Mouse (Mus musculus) erythroblast, adult 5-6 weeks (primary cell): ENCODE results near the gene Plcd3. TPM values are rescaled to one million over a fixed set of nuclear protein-coding genes. Genes with fewer than 3 reads are reported as not detected.
A peak's percentile ranks its signal among the peaks of the same experiment; 100 is the strongest.

Source experiments
- ATAC-seq: replicated peaks from 2 replicates; pipeline ENCODE4 v1.8.0; 2016; ENCODE audit warnings: moderate number of reproducible peaks, mild to moderate bottlenecking, moderate TSS enrichment, inconsistent platforms; ENCODE audit not compliant: poor library complexity, low FRiP score, severe bottlenecking
- total RNA-seq, 2 experiments: library from RNA; stranded (forward) in 1 of 2; stranded (reverse) in 1 of 2; fragments of 150-400 nt in 1 of 2; fragments of 200-764, 138-1000 nt in 1 of 2; gene quantifications; 2 replicates each; pipeline versions ENCODE4 v1.2.3 to v1.2.4; 2015 to 2017; ENCODE audit warnings: low replicate concordance in 2 of 2

Gene Plcd3
- total RNA-seq, 2 experiments from 2014 or later, result 1.0 TPM; not detected in 1

DNA sequence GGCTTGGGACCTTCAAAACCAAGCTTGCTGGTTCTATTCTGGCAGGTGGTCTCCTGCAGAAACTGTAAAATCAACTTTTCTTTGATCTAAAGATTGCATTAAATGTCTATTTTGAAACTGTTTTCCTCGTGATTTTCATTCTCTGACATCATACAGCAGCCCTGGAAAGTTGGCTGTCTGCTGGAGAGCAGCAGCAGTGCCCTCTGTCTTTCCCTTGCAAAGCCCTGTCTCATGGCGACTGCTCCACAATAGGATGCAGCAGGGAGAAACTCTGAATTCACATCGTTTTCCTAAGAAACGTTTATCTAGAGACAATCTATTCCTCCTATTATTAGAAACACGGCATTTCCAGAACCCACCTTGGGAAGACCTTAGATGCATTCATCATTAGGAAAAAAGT lies 18.2 kb upstream of the Plcd3 start:
- no peak for ATAC-seq

DNA sequence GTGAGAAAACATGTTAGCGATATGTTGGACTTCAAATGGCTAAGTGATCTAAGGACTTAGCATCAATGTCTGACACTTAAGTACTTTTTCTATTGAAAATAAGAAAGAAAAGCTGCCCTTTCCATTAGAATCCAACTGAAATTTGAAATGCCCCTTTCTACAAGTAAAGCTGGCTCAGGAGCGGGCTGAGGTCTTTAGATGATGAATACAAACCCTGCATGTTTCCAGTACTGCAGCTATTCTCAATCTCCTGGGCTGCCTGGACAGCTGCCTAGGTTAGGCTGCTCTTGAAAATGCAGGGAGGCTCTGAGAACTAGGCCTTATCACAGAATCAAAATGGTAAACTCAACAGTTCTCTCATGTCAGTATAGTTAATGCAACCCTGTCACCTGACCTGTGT lies 17.4 kb upstream of the Plcd3 start:
- no peak for ATAC-seq

DNA sequence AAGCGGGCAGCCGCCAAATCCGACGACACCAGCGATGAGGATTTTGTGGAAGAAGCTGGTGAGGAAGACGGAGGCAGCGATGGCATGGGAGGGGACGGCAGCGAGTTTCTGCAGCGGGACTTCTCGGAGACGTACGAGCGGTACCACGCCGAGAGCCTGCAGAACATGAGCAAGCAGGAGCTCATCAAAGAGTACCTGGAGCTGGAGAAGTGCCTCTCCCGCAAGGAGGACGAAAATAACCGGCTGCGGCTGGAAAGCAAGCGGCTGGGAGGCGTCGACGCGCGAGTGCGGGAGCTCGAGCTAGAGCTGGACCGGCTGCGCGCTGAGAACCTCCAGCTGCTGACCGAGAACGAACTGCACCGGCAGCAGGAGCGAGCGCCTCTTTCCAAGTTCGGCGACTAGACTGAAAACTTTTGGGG lies 16.1 kb upstream of the Plcd3 start:
- 0 out of 2 replicates have a peak, but pooled peaks have one; percentile 12 for ATAC-seq

DNA sequence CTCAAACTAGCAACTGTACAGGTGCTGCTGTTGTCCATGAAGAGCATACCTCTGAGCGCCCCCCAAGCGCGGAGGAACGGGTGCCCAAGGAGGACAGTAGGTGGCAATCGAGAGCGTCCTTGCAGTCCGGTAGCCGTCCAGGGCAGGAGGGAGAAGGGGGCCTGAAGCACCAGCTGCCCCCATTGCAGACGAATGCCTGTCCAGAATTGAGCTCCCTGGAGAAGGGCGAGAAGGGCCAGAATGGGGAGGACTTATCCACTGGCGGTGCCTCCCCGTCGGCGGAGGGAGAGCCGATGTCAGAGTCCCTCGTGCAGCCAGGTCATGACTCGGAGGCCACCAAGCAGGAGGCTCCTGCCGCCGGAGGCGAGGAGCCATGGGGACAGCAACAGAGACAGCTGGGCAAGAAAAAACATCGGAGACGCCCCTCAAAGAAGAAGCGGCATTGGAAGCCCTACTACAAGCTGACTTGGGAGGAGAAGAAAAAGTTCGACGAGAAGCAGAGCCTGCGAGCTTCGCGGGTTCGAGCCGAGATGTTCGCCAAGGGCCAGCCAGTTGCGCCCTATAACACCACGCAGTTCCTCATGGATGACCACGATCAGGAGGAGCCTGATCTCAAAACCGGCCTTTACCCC lies 15.6 kb upstream of the Plcd3 start:
- ATAC-seq, result peak; percentile 64

DNA sequence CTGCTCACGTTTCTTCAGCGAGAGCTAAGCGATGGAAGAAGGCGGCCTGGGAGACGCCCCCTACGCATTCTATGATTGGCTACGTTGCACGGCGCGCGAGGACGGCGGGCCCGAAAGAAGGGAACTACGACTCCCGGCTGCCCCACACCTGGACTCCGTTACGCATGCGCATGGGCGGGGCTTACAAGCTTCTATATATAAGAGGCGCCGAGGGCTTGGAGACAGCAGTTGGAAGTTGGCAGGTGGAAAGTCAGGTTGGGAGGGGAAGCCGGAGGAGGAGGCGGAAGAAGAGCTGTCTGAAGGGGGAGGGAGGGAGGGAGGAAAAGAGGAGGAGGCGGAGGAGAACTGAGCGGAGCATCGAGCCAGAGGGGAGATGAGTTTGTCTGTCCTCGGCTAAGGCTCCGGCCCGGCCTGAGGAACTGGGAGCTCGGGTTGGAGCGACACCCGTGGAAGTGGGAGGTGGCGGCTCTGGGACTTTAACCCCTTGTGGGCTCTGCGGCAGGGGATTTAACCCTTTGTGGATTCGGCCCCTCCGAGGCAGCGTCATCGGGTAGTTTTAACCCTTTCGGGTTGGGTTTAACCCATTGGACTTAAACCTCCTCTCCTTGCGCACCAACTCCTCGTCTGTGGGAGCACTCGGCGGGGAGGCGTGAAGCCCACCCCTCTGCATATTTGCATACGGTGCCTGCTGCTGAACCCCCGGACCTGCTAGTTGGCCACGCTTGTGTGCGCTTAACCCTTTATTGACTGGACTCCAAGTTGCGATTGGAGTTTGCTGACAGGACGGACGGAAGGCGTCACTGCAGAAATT lies 14.8 kb upstream of the Plcd3 start, which contains the start of gene Hexim1:
Hexim1 (plus strand) TSS at position 224 of the 811 bp plus-strand sequence.
- ATAC-seq, result peak; percentile 84

DNA sequence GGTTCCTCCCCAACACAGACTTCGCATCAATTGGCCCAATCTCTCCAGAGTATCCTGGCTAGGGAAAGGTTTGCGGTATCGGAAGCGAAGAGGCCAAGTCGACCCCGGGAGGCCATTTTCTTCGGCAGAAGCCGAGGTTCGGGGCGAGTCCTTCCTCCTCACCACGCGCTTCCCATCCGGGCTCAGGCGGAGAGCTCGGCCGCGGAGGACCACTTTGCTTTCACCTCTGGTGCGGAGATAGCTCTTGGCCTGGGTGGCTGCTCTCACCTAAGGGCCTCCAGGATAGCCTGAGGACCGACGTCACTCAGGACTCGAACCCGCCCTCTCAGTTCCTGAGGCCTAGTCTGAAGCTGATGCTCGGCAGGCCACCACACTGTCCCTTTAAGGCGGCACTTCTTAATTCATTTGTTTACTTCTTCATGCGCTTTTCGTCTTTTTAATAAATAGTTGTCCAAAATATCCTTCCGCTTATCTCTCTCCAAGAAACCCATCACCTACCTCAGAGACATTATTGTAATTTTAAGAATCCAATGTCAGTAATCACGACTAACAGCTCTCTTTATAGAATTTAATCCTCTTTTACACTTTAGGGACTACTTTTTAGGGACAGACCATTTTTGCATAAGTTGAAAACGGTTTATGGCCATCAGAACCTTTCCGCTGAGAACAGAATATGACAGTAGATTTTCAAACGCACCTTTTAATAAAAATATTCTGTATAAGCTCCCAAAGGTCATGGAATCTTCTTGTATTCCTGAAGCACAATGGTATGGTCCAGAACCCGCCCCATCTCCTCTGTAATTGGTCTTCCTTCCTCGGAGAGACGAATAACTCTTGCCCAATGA lies 13.9 kb upstream of the Plcd3 start:
- peak; percentile 62 for ATAC-seq

DNA sequence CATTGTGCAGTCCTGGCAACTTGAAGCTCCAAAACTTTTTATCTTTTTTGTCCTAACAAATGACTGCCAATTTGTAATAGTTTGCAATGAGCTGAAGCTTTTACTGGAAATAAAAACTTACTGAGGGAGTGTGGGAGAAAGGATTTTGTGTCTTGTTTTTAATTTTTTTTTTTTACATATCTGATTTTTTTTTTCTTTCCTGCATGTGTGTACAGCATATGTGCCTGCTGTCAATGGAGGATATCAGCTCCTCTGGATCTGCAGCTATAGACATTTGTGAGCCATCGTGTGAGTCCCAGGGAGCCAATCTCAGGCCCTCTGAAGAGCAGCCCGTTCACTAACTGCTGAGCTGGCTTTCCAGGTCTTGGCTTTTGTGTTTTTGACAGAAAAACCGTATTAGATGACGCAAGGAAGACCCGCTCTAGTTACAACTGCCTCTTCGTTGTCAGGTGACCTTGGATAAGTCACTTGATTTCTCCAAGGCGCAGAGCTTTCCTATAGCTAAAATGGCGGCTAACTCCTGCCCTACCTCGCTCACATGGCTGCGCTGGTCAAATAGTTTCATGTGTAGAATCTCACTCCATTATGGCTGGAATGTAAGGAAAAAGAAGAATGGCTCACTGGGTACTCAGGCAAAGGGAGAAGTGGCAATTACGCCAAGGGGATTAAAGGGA lies 12.9 kb upstream of the Plcd3 start:
- ATAC-seq, result no peak

DNA sequence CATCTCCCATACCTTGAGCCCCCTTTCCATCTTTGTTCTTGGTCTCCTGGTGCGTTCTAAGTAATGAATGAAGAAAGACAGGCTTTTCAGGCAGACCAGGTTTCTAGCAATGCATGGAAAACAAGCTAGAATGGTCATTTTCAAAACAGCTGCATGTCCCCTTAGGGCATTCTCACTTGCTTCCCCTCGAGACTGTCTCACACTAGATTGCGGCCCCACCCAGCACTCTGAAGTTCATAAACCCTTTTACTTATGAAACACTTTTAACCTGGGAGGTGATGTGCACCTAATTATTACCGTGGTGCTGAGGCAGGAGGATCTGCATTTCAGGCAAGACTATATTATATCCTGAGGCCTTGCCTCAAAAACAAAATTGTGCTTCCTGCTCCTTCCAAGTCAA lies 12.3 kb upstream of the Plcd3 start:
- ATAC-seq, result no peak

DNA sequence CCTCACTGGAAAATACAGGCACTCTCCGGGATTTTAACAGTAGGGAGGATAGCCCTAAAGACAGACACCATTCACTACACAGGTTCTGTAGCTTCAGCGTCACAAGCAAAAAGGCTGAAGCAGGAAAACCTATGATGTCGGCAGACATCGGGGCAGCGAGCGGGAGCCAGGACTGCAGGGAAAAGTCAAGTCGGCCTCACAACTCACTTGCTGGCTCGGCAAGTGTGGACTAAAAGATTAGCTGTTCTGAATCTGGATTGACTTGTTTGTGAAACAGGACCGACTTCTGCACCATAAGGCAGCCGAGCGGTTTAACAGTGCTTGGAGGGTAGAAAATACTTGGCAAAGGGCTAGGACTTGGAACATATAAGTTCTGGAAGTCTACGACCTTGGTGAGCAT lies 11.5 kb upstream of the Plcd3 start:
- no peak for ATAC-seq

DNA sequence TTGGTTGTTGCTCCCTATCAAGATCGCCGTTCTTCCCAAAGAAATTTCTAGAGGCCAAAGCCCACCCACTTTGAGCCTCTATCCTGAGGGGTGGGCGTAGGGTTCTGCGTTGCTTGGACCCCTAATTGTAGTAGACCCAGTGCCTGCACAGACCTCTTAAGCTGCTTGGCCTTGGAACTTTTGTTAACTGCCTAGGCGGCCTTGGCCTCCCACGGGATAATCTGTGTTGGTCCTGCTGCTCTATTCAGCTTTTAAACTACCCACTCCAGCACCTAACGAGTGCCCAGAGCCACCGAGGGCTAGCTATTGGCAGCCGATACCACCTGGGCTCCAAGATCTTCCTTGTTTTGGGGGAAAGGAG lies 11.1 kb upstream of the Plcd3 start:
- no peak for ATAC-seq

DNA sequence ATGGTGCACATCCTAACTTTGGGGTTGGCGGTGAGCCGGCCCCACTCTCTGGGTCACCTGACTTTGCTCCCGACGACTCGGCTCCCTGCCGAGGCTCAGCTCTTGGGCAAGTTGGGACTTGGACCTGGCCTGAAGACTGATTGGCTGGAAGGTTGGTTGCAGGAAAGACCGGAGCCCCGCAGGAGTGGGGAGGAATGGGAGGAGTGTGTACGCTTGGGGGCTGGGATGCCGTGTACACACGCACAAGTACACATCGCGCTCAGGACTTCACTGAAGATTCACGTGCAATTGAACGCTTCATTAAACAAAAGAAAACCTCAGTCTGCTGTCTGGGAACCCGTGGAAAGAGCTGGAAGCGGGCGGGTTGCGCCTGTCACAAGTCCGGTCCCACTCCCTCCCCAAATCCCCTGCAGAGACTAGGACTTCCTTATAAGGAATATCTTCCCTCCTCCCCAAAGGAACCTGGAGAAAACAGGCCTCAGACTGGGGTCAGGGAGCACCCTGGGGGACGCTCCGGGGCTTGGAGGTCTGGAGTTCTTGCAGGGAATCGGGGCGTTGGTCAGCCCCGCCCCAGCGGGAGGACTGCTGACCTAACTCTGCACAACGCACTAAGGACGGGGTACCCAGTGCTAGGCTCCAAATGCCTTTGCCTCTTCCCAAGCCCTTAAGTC lies 10.6 kb upstream of the Plcd3 start:
- no peak for ATAC-seq

DNA sequence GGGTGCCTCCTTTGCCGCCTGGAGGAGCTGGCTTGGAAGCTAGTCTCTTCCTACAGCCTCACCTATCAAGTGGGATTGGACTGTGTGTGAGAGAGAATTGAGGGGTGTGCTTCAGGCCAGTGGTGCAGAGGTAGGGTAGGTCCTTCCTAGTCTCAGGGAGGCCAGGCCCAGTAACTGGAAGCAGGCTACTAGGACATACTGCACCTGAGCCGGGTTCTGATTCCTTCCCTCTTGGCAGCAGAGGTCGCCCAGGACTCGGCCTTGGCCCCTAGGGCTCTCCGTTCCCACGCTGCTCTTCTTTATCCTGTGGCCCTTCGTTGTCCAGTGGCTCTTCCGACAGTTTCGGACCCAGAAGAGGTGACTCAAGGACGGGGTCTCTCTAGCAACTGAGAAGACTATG lies 9.8 kb upstream of the Plcd3 start:
- ATAC-seq, result no peak

DNA sequence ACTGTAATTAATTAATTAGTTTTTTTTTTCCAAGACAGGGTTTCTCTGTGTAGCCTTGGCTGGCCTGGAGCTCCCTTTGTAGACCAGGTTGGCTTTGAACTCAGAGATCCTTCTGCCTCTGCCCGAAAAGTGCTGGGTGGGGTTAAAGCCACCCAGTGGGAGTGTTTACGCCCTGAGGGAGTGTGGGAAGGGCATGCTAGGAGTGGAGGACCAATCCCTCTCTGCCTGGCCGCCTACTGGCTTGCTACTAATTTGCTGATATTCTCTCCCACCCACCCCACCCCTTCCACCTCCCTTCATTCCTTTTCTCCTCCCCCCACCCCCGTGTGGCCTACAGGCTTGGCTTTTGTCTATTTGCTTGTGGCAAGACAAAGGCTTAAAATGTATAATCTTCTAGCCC lies 4.9 kb upstream of the Plcd3 start:
- ATAC-seq, result no peak

DNA sequence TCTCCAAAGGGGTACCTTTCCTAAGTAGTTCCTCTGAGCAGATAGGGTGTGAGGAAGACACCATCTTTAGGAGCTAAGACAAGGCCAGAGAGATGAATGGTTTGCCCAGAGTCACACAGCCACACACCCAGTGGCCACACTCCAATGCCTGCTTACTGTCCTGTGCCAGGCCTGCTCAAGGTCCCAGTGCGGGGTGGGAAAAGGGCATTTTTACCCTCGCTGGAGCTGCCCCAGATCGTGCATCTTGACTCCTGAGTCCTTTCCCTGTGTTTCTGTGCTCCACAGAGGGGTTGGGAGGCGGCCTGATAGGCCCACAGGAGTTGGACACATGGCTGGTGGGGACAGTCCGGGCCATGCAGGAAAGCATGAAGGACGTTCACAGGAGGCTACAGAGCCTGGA lies 4.4 kb upstream of the Plcd3 start:
- no peak for ATAC-seq

DNA sequence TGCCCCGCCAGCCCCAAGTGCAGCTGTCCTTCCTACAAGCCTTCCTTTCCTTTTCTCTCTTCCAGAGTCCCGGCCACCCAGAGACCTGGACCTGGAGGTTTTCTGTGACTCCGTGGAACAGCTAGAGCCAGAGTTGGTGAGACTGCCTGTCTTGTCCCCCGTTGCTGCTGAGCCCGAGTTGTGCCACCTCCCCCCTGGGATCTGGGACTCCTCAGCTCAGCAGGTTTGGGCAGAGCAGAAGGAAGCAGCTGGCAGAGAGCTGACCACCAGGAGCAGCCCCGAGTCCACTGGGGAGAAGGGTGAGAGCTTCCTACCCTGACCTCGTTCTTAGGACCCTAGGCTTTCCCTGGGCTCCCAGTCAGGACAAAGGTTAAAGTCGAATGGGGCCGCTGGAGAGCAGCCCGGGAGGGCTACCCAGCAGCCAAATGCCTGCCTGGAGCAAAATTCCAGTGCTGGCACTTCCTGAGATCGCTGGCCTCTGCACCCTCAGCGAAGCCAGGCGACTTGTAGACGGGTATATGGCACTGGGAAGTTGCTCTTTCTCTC lies 3.8 kb upstream of the Plcd3 start:
- ATAC-seq, result no peak

DNA sequence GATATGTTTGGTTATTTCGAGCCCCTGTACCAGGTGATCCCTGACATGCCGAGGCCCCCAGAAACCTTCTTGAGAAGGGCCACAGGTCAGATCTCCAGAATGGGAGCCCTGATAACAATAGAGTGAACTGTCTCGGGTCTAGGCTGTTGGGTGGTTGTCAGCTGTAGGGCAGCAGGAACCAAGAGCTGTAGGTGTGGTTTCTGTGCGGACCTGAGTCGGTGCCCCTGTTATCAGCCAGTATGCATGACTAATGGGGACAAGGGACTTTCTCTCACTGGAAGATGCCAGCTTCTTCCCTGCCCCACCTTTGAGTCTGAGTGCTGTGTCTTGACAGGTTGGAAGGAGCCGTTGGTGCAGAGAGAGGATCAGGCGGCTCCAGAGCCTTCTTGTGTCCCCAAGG lies 3.0 kb upstream of the Plcd3 start:
- peak; percentile 50 for ATAC-seq

DNA sequence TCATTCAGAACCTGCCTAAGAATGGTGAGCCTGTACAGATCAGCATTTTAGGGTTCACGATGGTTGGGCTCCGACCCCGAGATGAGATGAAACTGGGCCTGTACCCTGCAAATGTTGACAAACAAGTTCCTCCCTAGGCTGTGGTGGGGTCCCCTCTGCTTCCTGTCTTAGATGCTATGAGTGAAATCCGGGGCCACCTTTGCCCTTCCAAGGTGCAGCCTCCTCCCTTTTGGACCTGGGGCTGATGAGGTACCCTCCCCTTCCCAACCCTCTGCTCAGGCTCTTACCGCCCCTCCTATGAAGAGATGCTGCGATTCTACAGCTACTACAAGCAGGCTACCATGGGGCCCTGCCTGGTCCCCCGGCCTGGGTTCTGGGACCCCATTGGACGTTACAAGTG lies 2.2 kb upstream of the Plcd3 start:
- ATAC-seq, result 0 out of 2 replicates have a peak, but pooled peaks have one; percentile 3

DNA sequence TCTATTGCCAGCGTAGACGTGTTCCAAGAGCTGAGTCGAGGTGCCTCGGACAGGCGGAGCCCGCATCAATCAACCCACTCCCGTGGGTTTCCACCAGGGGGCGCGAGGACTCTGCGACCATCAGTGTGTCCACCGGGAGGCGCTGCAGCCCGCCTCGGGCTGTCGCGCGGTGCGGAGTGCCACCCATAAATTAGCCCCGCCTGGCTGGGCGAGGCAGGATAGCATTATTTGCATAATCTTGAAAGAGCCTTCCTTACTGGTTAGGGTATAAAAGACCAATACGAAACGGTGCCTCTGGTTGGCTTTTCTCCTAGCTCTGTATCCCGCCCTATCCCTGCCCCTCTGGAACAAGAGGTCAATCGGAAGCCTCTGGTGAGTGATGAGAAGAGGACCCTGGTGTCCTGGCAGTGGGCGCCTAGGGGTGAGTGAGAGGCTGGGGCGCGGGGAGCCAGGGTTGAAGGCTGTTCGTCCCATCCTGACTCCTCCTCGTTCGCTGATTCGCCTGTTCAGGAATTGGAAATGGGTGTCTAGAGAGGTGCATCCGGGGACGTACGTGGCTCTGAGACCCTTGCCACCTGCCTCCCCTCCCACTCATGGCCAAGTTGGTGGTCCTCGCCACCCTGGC lies 1.4 kb upstream of the Plcd3 start:
- peak; percentile 79 for ATAC-seq
